Mouse (Mus musculus) monocyte, adult 2 months (primary cell): ENCODE measurements around the gene Osbpl6.
A peak's percentile ranks its signal among the peaks of the same experiment; 100 is the strongest.
"Not testable (repeated sequence)": the region's sequence is repeated elsewhere in the genome, so short reads cannot be mapped to it uniquely, and the experiment has no call there.

ENCODE experiments used
- DNase-seq, 2 experiments: peaks; one replicate each; pipeline ENCODE4 v3.0.0; 2022; ENCODE audit warnings: low spot score in 2 of 2, low read depth in 1 of 2

The Osbpl6 gene

DNA sequence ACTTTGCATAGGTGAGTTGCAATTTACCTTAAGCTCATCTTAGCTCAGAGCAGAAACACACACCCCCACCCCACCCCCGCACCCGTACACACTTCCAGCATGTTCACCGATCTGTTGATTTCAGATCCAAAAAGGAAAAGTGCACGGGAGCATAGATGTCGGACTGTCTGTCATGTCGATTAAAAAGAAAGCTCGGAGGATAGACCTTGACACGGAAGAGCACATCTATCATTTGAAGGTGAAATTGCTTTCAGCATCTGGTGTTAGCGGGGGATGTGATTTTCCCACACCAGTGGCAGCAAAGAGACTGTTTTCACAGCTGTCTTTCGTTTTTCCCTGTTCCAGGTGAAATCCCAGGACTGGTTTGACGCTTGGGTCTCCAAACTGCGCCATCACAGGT is 143.0 kb downstream of the Osbpl6 start:
- DNase-seq = no peak

DNA sequence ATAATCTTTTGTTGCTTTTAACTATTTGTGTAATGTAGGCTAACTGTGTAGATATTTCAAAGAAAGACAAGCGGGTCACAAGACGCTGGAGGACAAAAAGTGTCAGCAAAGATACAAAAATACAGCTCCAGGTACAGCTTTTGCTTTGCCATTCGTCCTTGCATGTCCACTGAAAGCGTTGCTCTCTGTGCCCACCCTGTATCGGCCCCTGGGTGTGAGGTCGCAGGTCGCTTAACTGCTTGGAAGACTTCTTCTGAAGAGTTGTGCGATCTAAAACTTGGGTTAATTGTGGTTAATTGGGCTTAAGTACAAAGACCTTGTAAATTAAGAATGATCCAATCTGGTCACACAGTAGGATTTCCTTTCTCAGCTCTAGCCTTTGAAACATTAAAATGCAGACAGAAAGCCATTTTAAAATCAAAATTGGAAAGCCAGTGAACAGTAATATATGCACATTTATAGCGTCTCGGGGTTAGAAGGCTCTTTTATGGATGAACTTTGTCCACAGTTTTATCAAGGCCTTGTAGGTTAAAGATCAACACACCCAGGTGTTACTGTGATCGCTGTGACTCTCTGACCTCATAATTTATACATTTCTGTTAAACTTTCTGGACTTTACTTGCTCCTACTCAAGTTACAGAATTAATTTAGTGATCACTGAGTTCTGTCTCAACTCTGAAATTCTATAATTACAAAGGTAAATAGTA is 149.7 kb downstream of the Osbpl6 start:
- DNase-seq = no peak

DNA sequence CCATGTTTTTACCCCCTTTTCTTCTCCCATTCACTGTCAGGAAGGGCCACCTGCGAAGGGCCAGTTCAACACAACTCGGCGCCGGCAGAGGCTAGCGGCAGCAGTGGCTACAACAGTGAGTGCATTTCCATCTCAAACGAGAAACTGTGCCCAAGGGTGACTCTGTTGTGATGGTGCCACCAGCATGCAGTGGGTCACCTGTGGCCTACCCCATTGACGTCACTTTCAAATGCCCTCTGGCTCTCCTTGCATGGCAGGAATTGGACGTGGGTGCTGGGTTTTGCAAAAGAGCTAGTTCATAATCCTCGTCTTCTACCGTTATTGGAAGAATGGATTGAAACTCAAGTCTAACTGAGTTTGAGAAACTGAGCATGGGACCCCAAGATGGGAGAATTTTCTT is 153.8 kb downstream of the Osbpl6 start:
- DNase-seq = no peak

DNA sequence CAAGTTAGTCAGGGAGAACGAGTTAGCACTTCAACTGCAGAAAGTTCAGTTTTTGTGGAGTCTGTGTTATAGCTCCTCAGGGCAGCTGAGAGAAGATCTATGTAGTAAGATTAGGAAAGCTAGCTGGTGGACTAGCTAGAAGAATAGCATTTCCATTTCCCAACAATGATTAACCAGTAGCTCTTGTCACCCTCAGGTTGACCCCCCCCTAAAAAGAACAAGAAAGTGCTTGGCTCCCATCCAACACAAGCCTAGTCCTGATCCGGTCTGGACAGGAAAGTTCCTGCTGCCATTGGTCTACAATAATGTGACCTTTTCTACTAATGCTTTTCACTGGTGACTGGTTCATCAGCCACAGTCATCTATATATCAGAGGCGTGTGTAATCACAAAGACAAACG is 157.6 kb downstream of the Osbpl6 start:
- no peak for DNase-seq

DNA sequence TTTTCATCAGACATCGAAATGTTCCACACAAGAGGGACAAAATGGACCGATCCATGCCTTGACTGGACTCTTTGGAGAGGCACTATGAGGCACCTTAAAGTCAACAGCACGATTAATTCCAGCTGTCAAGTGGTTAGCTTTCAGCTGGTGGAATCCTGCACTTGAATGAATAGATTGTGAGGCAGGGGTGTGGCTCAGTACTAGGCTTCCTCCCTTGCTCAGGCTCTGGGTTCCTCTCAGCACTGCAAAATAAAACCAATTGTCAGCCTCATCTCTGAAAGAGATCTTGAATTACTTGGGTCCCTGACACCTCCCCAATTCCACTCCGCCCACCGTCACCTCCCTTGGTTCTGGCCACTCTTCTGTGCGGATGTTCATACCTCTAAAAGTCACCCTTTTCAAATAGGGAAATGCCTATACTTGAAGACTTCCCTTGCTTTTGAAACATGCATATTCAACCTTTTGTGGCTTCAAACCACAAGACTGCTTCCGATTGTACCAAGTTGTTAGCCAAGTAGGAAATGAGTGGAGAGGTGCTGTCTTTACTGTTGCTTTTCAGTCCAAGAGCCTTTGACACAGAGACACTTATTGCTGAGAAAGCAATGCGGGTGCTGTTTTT is 160.7 kb downstream of the Osbpl6 start:
- no peak for DNase-seq

DNA sequence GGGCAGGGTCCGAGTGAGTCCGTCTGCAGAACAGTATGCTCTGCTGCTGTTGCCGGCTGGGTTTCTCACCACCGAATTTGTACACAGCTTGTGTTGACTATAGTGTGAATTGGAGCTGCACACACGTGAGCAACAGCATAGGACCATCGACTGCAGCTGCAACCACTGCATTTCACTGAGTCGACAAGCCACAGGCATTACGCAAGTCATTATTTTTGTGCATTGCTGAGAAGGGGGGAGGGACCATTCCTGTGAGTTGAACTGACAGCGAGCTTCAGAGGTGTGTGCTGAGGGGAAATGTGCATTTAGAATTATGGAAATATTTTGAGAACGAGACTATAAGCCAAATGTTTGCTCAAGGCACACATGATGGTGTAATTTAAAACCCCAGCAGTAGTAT is 165.2 kb downstream of the Osbpl6 start:
- DNase-seq = no peak

DNA sequence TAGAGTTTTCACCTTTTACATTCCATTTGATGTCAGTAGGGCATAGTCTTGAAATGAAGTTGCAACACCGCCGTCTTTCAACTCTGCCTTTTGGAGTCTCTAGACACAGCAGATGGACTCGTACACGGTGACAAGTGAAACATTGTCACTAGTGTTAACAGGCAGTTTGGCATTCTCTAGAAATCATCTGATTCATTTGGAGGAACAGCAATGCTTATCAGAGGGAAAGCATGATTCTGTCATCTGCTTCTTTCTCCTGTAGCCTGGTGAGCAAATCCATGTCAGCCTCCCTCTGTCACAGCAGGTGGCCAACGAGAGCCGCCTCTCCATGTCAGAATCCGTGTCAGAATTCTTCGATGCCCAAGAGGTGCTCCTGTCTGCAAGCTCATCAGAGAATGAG is 172.6 kb downstream of the Osbpl6 start:
- DNase-seq = no peak

DNA sequence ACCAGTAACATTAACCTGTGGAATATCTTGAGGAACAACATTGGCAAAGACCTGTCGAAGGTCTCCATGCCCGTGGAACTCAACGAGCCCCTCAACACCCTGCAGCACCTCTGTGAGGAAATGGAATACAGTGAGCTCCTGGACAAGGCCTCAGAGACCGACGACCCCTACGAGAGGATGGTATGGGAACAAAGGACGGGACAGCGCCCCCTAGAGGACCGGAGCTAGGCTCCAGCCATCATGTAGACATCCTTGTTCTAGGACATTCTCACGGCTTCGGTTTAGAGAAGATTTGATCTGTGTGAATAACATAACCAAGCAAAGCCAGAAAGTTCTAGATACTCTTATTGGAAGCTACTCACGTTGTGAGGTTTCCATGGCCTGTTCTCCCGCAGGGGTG is 178.8 kb downstream of the Osbpl6 start:
- DNase-seq = no peak

DNA sequence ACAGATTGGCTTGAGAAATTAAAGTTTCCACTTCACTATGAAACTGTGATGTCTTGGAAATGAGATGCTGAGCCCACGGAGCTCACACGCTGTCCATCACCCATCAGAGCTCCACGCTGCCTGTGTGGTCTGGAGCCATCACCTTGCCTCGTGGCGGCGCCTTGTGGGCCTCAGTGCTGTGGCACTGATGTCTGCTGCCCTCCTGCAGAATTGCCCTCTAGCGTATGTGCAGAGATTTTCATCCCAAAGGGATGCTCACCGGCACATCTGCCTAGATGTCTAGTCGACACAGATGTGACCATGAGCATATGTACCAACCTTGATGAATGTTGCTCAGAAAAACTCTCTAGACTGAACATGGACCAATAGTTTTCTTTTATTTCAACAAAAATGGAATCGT is 180.6 kb downstream of the Osbpl6 start:
- no peak for DNase-seq

DNA sequence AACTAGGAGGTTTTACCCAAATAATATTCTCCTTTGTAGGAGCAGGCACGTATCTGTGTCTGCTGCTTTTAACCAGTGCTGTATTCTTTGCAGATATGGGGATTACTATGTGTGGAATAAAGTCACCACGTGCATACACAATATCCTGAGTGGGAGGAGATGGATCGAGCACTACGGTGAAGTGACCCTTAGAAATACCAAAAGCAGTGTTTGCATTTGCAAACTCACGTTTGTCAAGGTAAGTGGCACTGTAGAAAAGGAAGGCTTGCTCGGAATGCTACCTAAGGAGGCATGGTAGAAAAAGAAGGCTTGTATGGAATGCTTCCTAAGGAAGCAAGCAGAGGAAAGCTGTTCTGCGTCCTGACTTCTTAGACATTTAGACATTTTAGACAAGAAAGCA is 183.9 kb downstream of the Osbpl6 start:
- DNase-seq = no peak

DNA sequence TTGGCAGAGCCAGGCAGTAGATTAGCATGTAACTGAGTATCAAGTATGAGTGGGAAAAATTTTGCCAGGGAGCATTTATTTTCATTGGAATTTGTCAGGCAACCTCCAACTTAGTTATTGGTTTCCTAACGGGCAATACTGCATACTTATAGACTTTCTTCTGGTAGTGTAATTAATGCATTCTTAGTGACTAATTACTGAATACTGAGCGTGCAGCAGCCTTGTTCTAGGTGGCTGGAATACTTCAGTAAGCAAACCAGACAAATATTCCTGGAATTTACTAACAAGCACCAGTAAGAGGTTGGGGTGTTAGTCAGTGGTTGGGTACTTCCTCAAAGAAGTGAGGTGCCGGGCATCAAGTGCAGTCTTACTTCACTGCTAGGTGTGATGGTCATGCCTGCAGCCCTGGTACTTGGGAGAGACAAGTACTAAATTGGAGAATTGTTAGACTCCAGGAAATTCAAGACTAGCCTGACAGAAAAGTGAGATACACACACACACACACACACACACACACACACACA is 186.2 kb downstream of the Osbpl6 start:
- no peak for DNase-seq

DNA sequence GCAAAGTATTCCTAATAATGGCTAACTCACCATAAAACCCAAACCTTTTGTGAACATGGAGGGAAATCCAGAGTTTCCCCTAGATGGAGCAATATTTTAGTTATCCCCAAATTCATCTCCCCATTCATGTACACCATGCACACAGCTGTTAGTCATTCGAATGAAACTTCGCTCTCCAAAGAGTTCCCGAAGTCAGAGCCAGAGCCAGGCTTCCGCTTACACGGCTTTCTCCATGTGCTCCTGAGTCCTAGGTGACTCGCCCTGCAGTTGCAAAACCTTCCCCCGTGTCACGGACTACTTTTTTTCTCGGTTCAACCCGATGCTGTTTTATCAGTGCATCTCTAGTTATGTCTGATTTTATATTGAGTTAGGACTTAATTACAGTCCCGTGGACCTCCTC is 191.2 kb downstream of the Osbpl6 start:
- no peak for DNase-seq

DNA sequence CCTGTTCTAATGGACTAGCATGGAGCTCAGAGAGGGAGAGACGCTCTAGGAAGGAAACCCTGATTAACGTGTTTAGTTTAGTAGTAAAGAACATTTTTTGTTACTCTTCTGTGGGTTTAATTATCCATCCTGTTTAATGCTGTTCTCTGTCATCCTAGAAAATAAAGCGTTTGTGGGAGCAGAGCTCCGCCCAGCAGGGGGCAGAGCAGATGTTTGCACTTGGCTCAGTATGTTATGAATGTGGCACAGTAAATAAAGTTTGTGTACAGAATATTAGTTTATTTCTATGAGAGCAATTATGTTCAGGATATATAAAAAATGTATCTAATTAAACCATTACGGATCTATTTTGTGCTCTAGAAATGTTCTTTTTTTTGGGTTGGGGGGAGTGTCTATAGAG is 192.9 kb downstream of the Osbpl6 start:
- no peak for DNase-seq

DNA sequence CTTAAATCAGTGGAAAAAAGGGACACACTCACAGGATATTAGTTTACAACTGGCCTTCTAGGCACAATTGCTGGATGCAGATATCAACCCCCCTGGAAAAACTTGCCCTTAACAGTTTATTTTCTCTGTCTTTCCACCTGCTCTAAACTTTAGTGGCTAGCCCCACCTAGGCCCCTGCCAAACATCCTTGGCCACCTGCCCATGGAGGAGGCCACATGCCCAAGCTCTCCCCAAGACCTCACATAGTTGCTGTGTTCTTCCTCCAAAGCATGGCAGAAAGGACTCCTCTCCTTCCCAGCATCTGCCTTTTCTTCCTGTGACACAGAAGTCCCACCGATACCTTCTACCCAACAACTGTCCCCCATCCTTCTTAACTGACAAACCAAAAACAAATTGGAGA is 195.9 kb downstream of the Osbpl6 start:
- DNase-seq = no peak

DNA sequence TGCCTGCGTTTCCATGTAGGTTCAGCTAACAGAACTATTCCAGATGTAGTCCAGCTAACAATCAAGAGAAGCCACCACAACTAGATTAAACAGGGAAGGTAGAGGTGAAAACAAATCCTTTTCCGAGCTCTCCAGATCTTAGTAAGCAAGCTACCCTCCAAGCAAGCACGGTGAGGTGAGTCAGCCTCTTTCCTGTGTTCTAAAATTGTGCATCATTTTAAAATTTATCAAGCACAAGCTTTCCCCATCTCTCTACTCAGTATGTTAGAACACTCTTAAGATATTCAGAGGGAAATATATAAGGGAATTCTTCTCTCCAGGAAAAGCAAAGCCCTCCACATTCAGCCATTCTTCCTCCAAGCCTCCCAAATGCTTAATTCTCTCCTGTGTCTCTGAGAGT is 200.4 kb downstream of the Osbpl6 start:
- no peak for DNase-seq

DNA sequence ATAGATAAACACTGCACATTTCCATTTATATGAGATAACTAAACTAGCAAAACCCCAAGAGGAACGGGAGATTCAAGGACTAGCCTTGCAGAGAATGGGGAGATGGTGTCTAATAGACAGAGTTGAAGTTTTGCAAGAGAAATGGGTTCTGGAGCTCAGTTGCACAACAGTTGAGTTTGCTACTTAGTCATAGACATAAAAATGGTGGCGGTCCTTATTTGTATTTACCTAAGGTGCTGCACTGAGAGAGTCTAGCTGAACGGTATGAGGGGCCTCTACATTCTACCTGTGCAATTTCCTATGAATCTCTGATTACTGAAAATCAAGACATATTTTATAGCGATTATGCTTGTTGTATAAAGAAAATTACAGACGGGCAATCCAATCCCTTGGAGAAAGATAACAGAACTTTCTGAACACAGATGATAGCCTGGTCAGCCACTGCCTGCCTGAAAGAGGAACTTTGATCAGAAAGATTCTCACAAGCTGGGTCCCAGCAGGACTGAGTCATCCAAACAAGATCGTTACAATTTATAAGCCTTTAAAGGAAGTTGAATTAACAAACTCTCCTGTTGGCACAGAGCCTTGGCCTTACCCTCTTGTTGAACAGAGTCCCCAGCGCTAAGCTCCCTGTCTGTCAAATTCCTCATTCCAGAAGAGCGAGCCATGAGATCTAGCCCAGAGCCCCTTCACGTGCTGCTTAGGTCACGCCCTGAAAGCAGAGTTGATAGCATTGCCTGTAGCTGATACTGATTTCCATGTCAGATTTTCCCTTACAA is 204.2 kb downstream of the Osbpl6 start:
- peak; percentile 10 to 29 for DNase-seq

DNA sequence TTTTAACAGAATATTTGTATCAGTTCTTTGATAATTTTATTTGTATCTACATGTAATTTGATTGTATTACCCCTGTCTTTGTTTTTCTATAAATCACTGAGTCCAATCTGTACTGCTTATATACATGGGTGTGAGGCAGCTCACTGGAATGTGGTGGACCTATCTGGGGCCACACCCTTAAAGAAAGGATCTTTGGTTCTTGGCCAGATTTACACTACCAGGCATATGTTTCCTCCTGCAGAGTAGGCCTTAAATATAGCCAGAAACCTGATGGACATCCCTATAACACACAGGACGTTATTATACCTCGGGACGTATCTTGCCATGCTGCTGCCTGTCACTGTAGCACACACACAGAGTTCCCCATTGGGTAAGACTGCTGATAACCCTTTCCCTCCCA is 205.7 kb downstream of the Osbpl6 start:
- DNase-seq = no peak

DNA sequence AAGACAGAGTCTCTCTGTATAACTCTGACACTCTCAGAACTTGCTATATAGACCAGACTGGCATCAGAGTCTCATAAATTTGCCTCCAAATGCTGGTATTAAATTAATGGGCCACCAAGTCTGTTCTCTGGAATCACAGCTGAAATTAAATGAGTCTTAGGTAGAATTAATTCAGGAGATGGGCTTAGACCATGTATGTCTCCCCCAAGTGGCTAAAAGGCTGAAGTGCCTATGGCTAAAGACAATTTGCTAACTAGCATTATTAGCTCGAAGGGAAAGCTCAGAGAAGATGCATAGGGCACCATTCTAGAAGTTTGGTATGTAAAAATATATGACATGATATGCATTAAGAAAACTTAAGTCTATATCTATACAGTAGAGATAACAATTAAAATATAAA is 211.8 kb downstream of the Osbpl6 start:
- no peak for DNase-seq

DNA sequence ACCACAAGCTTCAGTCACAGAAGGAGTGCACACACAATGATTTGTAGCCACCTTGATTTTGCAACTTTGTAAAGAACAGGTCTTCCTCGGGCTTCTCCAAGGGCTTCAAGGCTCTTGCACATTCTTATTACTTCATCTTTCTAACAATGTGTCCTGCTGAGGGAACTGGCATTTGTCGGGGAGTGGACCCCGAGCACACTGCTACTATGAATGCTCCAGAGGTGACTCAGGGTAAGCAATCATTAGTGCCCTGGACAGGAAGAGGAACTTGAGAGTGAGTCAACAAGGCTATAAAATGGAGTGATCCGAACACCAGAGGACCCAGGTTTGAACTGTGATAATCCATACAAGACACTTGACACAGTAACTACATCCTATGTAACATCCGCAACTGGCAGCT is 213.9 kb downstream of the Osbpl6 start:
- DNase-seq = no peak

DNA sequence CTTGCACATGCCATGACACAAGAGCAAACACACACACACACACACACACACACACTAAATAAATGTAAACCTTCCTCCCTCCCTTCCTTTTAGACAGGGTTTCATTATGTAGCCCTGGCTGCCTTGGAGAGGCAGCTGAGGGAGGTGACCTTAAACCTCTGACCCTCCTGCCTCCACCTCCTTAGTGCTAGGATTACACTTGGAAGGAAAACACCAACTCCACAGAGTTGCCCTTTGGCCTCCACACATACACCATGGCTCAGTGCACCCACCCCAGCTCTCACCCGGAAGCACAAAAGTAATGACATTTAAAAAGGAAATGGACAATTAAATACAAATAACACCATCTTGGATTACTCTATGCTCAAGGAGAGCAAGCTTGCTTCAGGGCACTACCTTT is 215.4 kb downstream of the Osbpl6 start:
- no peak for DNase-seq

DNA sequence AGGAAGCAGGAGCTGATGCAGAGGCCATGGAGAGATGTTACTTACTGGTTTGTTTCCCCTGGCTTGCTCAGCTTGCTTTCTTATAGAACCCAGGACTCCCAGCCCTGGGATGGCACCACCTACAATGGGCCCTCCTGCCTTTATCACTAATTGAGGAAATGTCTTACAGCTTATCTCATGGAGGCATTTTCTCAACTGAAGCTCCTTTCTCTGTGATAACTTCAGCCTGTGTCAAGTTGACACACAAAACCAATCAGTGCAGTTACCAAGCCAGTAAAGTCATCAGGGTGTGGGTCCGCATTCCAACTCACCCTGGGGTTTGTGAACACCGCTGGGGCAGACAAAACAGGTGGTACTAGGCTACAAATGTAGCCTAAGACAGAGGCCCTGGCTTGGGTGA is 216.0 kb downstream of the Osbpl6 start:
- not testable (repeated sequence) for DNase-seq

DNA sequence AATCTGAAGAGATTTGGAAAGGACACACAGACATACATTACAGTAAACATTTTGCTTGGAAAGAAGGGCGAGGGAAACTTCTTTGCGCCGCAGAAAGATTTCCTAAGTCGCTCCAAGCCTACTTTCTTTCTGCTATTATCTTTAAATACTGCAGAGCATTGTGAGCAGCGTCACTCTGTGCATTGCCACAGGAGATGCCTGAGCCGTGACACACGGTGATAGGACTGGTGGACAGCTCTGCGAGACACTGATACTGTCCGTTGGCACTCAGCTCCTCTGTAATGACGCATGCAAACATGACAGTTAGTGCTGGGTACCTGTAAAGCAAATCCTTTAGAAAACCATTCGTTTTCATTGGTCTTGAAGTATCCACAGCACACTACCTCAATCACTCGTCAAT is 224.0 kb downstream of the Osbpl6 start:
- DNase-seq = no peak
